Mouse (Mus musculus) megakaryocyte, embryonic 14.5 days (primary cell): Measurements from ENCODE around the gene Ptprn2.

Experiments
- FLI1 ChIP-seq: IDR thresholded peaks from 2 replicates; pipeline ENCODE4 v1.6.1; 2012; ENCODE audit warnings: low read length, inconsistent platforms, mixed read lengths
- GATA1 ChIP-seq: IDR thresholded peaks from 3 replicates; pipeline ENCODE4 v1.6.1; 2012; ENCODE audit warnings: mixed read lengths, low read length, inconsistent platforms, borderline replicate concordance

GRCm38 (mm10) chr12:116710716-116711115 lies 225.2 kb downstream of the Ptprn2 start:
- TF ChIP-seq GATA1, result no peak
- TF ChIP-seq FLI1, result no peak
